Mouse (Mus musculus) lung, embryonic 16.5 days (tissue): ENCODE results near the gene Rasal1. TPM values are rescaled to one million over a fixed set of nuclear protein-coding genes. Genes with fewer than 3 reads are reported as not detected.

ENCODE experiments used
- ATAC-seq: fragments of 200-750 bp; cut with Nextera tagmentation; 2 replicates; pipeline ENCODE4 v1.8.0; 2017; ENCODE audit warnings: low read depth, mild to moderate bottlenecking, moderate library complexity
- H3K27ac ChIP-seq: fragments of 300-500 bp; sonication (generic); 2 replicates; pipeline ENCODE4 v1.5.1; 2014; ENCODE audit warnings: mild to moderate bottlenecking, control low read depth, low read length
- H3K27me3 ChIP-seq: fragments of 300-500 bp; sonication (generic); 2 replicates; pipeline ENCODE4 v1.6.1; 2014; ENCODE audit warnings: low read depth, low read length, mixed read lengths; ENCODE audit not compliant: control insufficient read depth, insufficient read depth
- H3K36me3 ChIP-seq: fragments of 300-500 bp; sonication (generic); 2 replicates; pipeline ENCODE4 v1.6.1; 2014; ENCODE audit warnings: low read length; ENCODE audit not compliant: control insufficient read depth, insufficient read depth
- H3K4me1 ChIP-seq: fragments of 300-500 bp; sonication (generic); replicated peaks from 2 replicates; pipeline ENCODE4 v1.6.1; 2014; ENCODE audit warnings: low read length, mixed read lengths; ENCODE audit not compliant: control insufficient read depth, insufficient read depth
- H3K4me2 ChIP-seq: fragments of 300-500 bp; sonication (generic); 2 replicates; pipeline ENCODE4 v1.6.1; 2014; ENCODE audit warnings: low read depth, low read length, control low read depth
- H3K4me3 ChIP-seq: fragments of 300-500 bp; sonication (generic); 2 replicates; pipeline ENCODE4 v1.5.1; 2014; ENCODE audit warnings: mild to moderate bottlenecking, low read length, control low read depth
- H3K9ac ChIP-seq: fragments of 300-500 bp; sonication (generic); 2 replicates; pipeline ENCODE4 v1.6.1; 2014; ENCODE audit warnings: low read length, control low read depth
- H3K9me3 ChIP-seq: fragments of 300-500 bp; sonication (generic); 2 replicates; pipeline ENCODE4 v1.6.1; 2016; ENCODE audit warnings: low read length; ENCODE audit not compliant: control insufficient read depth
- WGBS: fragments of 180-500 bp; shearing (Covaris S2); extraction: QIAGEN DNeasy Blood & Tissue Kit; methylation state at CpG from one replicate; pipeline ENCODE4 v1.1.7; 2014; 5-methylcytosine and 5-hydroxymethylcytosine counted together
- polyA plus RNA-seq: library from polyadenylated mRNA; unstranded; fragments of >200 nt; fragmentation: Nextera tagmentation; extraction: Ambion mirVana; gene quantifications from 2 replicates; pipeline ENCODE4 v1.2.1, GENCODE M21; 2015

Rasal1 gene
- polyA plus RNA-seq, 1 experiment from 2014 or later, result 0.44 TPM

DNA sequence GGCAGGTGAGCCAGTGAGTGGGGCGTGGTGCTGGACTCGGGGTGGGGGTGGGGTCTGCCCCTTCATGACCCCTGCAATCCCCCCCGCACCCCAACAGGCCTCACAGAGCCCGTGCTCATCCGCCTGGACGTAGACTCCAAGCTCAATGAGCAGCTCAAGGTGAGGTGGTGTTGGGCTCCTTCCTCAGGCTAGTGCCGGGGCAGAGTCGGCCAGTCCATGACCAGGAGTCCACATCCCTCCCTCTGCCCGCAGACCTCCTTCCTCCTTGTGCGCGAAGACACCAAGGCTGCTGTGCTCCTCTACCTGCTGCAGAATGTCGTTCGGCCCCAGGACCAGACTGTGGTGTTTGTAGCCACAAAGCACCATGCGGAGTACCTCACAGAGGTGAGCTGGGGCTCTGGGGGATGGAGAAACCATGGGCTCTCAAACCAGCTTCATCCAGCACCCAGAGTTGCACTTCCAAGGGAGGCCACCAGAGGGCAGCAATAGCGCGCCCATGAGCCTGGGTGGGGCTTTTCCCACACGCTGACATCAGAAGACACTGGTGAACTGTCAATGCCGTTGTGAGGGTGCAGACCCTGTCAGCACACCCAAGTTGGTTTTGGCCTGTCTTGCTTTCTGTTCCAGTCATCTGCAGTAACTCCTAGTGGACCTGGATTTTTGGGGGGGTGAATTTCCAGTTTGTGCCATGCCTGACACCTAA, 28.1 kb upstream of the Rasal1 start:
- ATAC-seq, result peak; percentile 39; the same call in 1 of the 2 replicates
- Histone ChIP-seq H3K36me3 (peaks cover 66% of the 10 kb centered on the region), H3K9ac (no peak overlapping the region), H3K4me1 (no peaks in the 10 kb centered on the region), H3K27ac (no peak overlapping the region), H3K27me3 (no peaks in the 10 kb centered on the region), H3K4me2 (no peak overlapping the region), H3K4me3 (no peak overlapping the region), H3K9me3 (peaks cover 3% of the 10 kb centered on the region; the same call in 1 of the 2 replicates)
- 68% methylated on average over 18 of the region's 18 CpGs for WGBS

- no peaks in the 10 kb centered on the region for H3K27me3 ChIP-seq
- no peak for ATAC-seq
- H3K27ac ChIP-seq, result no peak overlapping the region
- WGBS, result 91% methylated on average over 23 of the region's 23 CpGs
- peaks cover 63% of the 10 kb centered on the region for H3K36me3 ChIP-seq
- H3K4me3 ChIP-seq, result no peak overlapping the region
- no peak overlapping the region for H3K9ac ChIP-seq
- H3K4me1 ChIP-seq, result no peaks in the 10 kb centered on the region
- no peaks in the 10 kb centered on the region for H3K9me3 ChIP-seq
- H3K4me2 ChIP-seq, result no peak overlapping the region
Observed at GRCm38 (mm10) chr5:120621078-120621765, 27.4 kb upstream of the Rasal1 start.

- no peak for ATAC-seq
- H3K27ac ChIP-seq, result no peak overlapping the region
Observed at GRCm38 (mm10) chr5:120621846-120622197, 26.8 kb upstream of the Rasal1 start.

DNA sequence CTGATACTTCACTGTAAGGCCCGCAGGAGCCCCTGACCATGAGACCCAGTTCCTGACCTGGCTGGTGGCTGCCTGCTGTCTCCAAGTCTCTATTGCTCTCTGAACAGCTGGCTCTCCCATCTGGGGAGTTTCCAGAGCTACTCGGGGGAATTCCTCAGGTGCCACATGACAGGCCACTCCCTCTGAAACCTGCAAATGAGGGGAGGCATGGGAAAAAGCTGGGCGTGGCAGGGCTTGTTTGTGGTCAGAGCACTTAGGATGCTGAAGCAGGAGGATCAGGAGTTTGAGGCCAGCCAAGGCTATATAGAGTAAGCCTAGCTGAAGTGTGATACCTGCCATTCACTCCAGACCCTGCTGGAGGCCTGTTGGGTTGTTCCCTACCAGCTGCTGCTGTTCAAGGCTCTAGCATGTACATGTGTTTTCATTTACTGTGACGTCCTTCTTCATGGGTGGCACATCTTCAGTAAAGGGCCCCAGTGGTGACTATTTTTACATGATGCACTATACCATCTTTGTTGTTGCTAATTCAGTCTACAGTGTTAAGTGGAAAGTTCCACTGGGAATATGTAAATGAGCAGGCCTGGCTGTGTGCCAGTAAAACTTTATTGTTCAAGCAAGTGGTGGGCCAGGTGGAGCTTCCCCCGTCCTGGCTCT, 26.3 kb upstream of the Rasal1 start:
- no peak for ATAC-seq

More at GRCm38 (mm10) chr5:120621846-120622197, 26.8 kb upstream of the Rasal1 start:
- H3K4me1 ChIP-seq, result no peaks in the 10 kb centered on the region
- peaks cover 64% of the 10 kb centered on the region for H3K36me3 ChIP-seq
- H3K9me3 ChIP-seq, result no peaks in the 10 kb centered on the region
- no peak overlapping the region for H3K4me2 ChIP-seq
- no peaks in the 10 kb centered on the region for H3K27me3 ChIP-seq
- no peak overlapping the region for H3K4me3 ChIP-seq
- H3K9ac ChIP-seq, result no peak overlapping the region
- WGBS, result 88% methylated on average over 10 of the region's 10 CpGs

GRCm38 (mm10) chr5:120624427-120624826, 24.2 kb upstream of the Rasal1 start:
- Histone ChIP-seq H3K36me3 (peaks cover 48% of the 10 kb centered on the region), H3K4me2 (no peak overlapping the region), H3K27ac (no peak overlapping the region), H3K27me3 (no peaks in the 10 kb centered on the region), H3K9me3 (no peaks in the 10 kb centered on the region), H3K4me3 (no peak overlapping the region), H3K4me1 (no peaks in the 10 kb centered on the region), H3K9ac (no peak overlapping the region)
- WGBS, result 90% methylated on average over 10 of the region's 10 CpGs
- no peak for ATAC-seq

More for the DNA sequence above, 26.3 kb upstream of the Rasal1 start:
- Histone ChIP-seq H3K4me1 (no peaks in the 10 kb centered on the region), H3K27ac (no peak overlapping the region), H3K36me3 (peaks cover 59% of the 10 kb centered on the region), H3K9ac (no peak overlapping the region), H3K4me3 (no peak overlapping the region), H3K27me3 (no peaks in the 10 kb centered on the region), H3K4me2 (no peak overlapping the region), H3K9me3 (no peaks in the 10 kb centered on the region)
- WGBS, result 75% methylated on average over 5 of the region's 5 CpGs

DNA sequence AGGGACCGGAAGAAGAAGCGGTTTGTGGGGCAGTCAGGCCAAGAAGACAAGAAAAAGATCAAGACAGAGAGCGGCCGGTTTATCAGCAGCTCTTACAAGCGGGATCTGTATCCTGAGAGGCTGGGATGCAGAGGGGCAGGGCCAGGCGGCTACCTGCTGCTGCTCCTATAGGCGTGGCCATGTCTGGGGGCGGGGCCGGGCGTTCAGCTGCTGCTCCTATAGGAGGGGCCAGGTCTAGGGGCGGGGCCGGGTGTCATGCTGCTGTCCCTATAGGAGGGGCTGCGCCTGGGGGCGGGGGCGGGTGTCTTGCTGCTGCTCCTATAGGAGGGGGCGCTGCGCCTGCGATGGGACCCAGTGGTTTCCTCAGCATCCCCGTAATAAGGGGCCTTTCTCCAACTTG, 22.2 kb upstream of the Rasal1 start:
- no peaks in the 10 kb centered on the region for H3K4me1 ChIP-seq
- H3K9ac ChIP-seq, result no peak overlapping the region
- H3K27ac ChIP-seq, result no peak overlapping the region
- peak; percentile 37; the same call in 1 of the 2 replicates for ATAC-seq
- H3K4me2 ChIP-seq, result no peak overlapping the region
- H3K36me3 ChIP-seq, result peaks cover 31% of the 10 kb centered on the region
- no peak overlapping the region for H3K4me3 ChIP-seq
- 38% methylated on average over 18 of the region's 19 CpGs for WGBS
- no peaks in the 10 kb centered on the region for H3K27me3 ChIP-seq
- H3K9me3 ChIP-seq, result no peaks in the 10 kb centered on the region

GRCm38 (mm10) chr5:120627515-120628300, 20.9 kb upstream of the Rasal1 start:
- H3K4me3 ChIP-seq, result no peak overlapping the region
- WGBS, result 90% methylated on average over 15 of the region's 15 CpGs
- H3K4me2 ChIP-seq, result no peak overlapping the region
- no peak overlapping the region for H3K27ac ChIP-seq
- H3K9me3 ChIP-seq, result peaks cover 3% of the 10 kb centered on the region; the same call in 1 of the 2 replicates
- no peak overlapping the region for H3K9ac ChIP-seq
- H3K36me3 ChIP-seq, result peaks cover 23% of the 10 kb centered on the region
- no peak for ATAC-seq
- H3K4me1 ChIP-seq, result no peaks in the 10 kb centered on the region
- no peaks in the 10 kb centered on the region; the same call in 1 of the 2 replicates for H3K27me3 ChIP-seq

GRCm38 (mm10) chr5:120628624-120629023, 20.0 kb upstream of the Rasal1 start:
- WGBS, result 48% methylated on average over 7 of the region's 7 CpGs
- Histone ChIP-seq H3K4me3 (no peak overlapping the region), H3K4me2 (no peak overlapping the region), H3K9me3 (peaks cover 3% of the 10 kb centered on the region; the same call in 1 of the 2 replicates), H3K9ac (no peak overlapping the region), H3K36me3 (peaks cover 21% of the 10 kb centered on the region), H3K27ac (no peak overlapping the region), H3K27me3 (no peaks in the 10 kb centered on the region; the same call in 1 of the 2 replicates), H3K4me1 (no peaks in the 10 kb centered on the region)
- ATAC-seq, result no peak
